Mouse (Mus musculus) brain, embryonic 14.5 days (tissue): Measurements from ENCODE around the gene Lrrc19.

Source experiments
- CTCF ChIP-seq: fragments of 200-500 bp; IDR thresholded peaks from 2 replicates; pipeline ENCODE4 v1.5.1; 2012; ENCODE audit warnings: inconsistent platforms, mild to moderate bottlenecking, moderate library complexity, borderline replicate concordance; ENCODE audit not compliant: insufficient read depth, insufficient read length; ENCODE audit errors: extremely low read depth
- POLR2A ChIP-seq: fragments of 200-500 bp; IDR thresholded peaks from 2 replicates; pipeline ENCODE4 v1.6.1; 2012; ENCODE audit warnings: mild to moderate bottlenecking, inconsistent platforms, borderline replicate concordance; ENCODE audit not compliant: poor library complexity, insufficient read depth, insufficient read length, severe bottlenecking; ENCODE audit errors: extremely low read depth

DNA sequence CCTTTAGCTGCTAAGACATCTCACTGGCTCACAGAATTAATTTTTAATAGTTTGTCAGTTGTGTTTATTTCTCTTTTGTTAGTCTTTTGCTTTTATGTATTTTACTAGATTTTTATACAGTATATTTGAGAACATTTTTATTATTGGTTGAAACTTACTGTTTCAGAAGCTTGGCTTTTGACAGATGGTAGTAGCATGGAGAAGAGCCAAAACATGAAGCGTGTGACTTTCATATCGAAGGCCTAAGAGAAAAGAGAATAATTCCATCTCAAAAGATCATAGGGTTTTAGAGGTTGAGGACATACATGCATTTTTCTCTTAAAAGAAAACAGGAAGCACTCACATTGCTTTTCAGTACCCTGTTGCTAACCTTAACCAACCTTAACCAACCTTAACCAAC, 6.8 kb downstream of the Lrrc19 start:
- TF ChIP-seq POLR2A (no peak), CTCF (no peak)
